Mouse (Mus musculus) lung, adult 2 months (tissue): Measurements from ENCODE around the gene Bend5.

ENCODE experiments used
- CTCF ChIP-seq: fragments of 200-500 bp; IDR thresholded peaks from 2 replicates; pipeline ENCODE4 v1.5.1; 2011; ENCODE audit warnings: mild to moderate bottlenecking, low read length, control low read depth; ENCODE audit not compliant: insufficient read depth
- POLR2A ChIP-seq: fragments of 200-500 bp; IDR thresholded peaks from 2 replicates; pipeline ENCODE4 v1.6.1; 2011; ENCODE audit warnings: low read depth, mild to moderate bottlenecking, control low read depth, low read length, borderline replicate concordance; ENCODE audit errors: extremely low read depth

GRCm38 (mm10) chr4:111417716-111418115 lies 2.9 kb downstream of the Bend5 start:
- TF ChIP-seq CTCF = no peak
- TF ChIP-seq POLR2A = no peak
